Mouse (Mus musculus): ENCODE results near the gene Tarbp2.

The Tarbp2 gene

GRCm38 (mm10) chr15:102505073-102505769 is 12.8 kb upstream of the Tarbp2 start:
- DNase-seq (ENCODE audit: low read depth, low spot score), result no peak

- no peak for DNase-seq (ENCODE audit: low read depth, low spot score)
These were observed 12.1 kb upstream of the Tarbp2 start for GRCm38 (mm10) chr15:102505770-102506463.

GRCm38 (mm10) chr15:102506464-102506830 is 11.5 kb upstream of the Tarbp2 start:
- DNase-seq (ENCODE audit: low read depth, low spot score), result no peak

GRCm38 (mm10) chr15:102506864-102507263 is 11.1 kb upstream of the Tarbp2 start:
- no peak for DNase-seq (ENCODE audit: low read depth, low spot score)

DNA sequence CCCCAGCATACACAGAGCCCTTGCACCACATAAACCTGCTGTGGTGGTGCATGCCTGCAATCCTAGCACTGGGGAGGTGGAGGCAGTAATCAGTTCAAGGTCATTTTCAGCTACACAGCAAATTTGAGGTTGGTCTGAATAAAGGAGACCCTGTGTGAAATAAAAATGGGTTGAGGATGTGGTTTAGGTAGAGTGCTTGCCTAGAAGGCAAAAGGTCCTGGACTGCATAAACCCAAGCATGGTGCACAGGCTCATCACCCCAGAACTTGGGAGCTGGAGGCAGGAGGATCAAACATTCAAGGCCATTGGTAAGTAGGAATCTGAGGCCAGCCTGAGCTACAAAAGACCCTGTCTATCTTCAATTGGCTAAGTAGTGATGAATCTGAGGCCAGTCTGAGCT is 10.4 kb upstream of the Tarbp2 start:
- DNase-seq (ENCODE audit: low read depth, low spot score), result no peak

DNA sequence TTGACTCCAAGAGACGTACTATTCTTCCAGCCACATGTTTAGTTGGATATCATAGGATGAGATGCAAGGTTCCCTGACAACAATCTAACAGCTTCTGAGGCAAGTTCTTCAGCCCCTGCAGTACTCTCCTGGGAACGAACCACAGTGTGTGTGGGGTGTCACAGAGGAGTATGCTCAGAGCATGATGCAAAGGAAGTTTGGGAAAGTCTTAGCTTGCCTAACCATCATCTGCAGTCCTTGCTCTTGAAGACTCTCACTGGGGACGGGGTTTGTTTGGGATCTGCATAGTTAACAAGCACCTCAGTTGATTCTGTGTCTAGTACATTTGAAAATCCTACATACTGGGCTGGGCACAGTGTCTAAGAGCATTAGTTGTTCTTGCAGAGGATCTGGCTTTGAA is 9.7 kb upstream of the Tarbp2 start:
- no peak for DNase-seq (ENCODE audit: low read depth, low spot score)

DNA sequence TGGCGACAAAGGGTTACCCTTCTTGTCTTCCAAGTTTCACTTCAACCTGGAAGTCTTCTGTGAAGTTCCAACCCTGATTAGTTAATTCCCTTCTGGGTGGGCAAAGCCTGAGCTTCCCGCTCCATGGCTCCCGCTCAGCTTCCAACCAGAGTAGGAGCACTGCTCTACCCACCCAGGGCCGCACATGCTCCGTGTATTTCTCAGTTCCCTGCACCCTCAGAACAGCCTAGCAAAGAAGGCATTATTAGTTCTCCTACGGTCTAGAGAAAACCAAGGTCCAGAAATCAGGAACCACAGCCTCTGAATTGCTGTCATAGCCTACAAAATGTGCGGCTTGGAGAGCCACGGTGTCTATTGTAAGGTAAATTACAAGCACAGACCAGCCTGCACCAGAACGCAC is 7.9 kb upstream of the Tarbp2 start:
- no peak for DNase-seq (ENCODE audit: low read depth, low spot score)

DNA sequence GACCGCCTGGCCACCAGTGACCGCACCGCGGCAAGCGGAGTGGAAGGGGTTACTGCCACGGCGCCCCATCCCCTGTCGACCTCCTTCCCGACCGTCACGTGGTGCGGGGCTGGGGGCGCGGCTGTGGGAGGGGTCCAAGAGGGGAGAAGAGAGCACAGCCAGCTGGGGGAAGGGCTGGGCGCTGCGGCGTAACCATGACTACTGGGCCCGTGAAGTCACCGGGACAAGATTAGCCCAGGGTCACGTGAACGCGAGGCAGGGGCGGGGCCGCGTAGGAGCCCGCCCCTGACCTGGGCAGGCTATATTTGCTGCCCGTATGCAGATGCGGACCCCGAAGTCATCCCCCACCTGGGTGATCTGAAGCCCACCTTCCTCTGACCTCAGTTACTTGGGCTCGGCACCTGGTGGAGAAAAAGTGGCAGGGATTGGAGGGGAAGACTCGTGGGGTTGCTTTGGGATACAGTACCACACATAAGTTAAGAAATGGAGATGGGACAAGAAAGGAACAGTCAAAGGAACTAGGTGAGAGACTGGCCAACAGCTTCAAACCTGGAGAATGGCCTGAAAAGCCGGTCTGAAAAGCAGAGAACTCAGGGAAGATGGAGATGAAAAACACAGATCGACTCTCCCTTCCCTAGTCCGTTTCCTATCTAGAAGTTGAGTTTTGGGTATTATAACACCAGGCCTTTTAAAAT is 7.3 kb upstream of the Tarbp2 start:
- peak; percentile 74 for DNase-seq (ENCODE audit: low read depth, low spot score)

DNA sequence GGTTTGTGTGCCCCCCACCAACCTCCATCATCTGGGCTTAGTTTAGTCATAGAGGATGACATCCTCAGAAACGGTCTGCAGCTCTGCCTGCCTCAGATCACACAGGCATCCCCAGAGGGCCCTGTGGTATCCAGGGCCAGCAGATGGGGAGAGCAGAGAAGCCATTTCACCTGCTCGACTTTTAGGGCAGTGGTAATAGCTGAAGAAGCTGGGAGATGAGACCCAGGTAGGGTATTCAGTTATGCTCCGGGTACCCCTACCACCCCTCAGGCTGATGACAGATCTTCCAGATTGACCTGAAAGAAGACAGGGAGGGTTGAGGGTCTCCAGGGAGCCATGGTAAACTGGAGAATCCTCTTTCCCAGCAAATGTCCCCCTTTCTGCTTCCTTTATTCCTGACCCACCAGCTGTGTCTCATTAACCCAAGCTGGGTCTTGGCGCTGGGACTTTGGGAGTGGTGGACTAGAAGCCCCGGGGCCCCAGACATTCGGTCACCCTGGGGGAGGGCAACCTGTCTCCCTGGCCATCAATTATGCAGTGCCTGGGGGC is 6.6 kb upstream of the Tarbp2 start:
- DNase-seq (ENCODE audit: low read depth, low spot score), result no peak

- no peak for DNase-seq (ENCODE audit: low read depth, low spot score)
These were observed 6.0 kb upstream of the Tarbp2 start for GRCm38 (mm10) chr15:102512010-102512409.

GRCm38 (mm10) chr15:102512471-102512870 is 5.5 kb upstream of the Tarbp2 start:
- no peak for DNase-seq (ENCODE audit: low read depth, low spot score)

DNA sequence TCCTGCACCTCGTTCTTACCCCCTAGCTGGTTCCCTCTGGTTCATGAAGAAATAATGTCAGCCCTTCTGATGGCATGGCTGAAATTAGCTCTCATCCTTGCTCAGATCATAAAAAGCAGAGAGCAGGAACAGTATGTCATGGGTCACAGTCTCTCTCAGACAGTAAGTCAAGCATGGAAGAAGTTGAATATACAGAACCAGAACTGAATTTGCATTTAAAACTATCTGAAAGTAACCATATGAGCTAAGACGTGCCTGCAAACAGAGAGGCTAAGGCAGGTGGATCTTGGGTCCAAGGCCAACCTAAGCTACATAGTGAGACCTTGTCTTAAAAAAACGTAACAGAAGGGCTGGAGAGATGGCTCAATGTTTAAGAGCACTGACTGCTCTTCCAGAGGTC is 5.0 kb upstream of the Tarbp2 start:
- no peak for DNase-seq (ENCODE audit: low read depth, low spot score)

DNA sequence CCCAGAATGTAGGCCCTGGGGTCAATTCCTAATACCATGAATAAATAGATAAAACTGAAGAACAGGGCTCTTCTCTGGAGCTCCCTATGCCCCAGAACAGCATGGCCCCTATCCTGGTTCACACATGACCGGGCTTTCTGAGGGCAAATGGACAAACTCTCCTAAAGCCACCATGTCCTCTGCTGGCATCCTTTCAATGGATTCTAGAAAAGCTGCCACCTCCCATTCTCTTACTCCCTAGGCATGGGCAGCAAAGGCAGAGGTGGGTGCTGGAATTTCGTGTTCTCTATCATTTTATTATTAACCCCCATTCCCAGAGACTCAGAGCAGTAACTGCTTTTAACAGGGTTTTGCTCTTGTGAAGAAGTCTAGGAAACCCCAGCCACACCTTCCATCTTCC is 2.7 kb upstream of the Tarbp2 start:
- no peak for DNase-seq (ENCODE audit: low read depth, low spot score)

DNA sequence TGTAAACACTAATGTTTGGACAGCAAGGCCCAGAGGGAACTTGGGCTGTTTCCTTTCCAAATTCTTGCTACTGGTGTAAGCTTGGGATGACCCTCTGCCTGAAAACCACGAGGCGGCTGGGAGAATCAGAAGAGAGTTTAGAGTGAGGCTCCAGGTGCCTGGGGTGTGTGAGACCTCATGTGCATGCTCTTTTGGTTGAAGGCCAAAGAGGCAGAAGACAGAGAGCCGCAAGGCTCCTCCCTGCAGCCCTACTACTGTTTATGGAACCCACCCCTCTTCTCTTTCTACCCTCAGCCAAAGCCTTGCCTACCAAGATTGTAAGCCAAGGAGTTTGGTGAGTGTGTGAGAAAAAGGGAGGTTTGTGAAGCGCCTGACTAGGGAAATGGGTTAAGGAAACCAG is 2.2 kb upstream of the Tarbp2 start:
- DNase-seq (ENCODE audit: low read depth, low spot score), result no peak

- DNase-seq (ENCODE audit: low read depth, low spot score), result no peak
These were observed 1.7 kb upstream of the Tarbp2 start for GRCm38 (mm10) chr15:102516293-102516692.

DNA sequence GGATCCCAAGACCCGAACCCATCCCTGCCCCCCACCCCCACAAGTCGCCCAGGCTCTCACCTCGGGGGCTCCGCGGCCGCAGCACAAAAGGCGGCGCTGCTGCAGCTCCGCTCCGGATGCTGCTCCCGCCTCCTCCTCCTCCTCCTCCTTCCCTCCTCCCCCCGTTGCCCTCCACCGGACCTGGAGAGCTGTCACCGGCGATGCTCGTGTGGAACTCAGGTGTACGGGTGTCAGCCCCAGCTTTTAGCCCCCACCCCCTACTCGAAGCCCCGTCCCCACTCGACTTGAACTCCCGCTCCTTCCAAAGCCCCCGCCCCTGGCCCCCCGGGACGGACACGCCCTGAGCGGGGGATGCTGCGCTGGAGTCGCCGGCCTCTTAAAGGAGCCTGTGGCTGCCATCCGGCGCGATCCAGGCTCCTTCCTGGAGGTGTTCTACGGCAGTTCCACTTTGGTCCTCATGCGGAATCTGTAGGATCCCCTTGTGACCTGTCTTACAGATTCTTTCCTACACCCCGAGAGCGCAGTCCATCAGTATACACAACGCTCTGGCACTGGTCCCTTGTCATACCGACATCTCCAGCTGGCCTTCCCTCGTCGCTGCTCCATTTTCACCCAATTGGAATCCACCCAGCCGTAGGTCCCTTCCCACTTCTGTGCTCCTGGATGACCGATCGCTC is 1.1 kb upstream of the Tarbp2 start, which contains the start of gene Map3k12:
TSS of gene Map3k12 (minus strand) at position 337 of the 677 bp plus-strand sequence.
- DNase-seq (ENCODE audit: low read depth, low spot score), result peak; percentile 77

GRCm38 (mm10) chr15:102517631-102517975 is 389 bp upstream of the Tarbp2 start:
- DNase-seq (ENCODE audit: low read depth, low spot score), result no peak

DNA sequence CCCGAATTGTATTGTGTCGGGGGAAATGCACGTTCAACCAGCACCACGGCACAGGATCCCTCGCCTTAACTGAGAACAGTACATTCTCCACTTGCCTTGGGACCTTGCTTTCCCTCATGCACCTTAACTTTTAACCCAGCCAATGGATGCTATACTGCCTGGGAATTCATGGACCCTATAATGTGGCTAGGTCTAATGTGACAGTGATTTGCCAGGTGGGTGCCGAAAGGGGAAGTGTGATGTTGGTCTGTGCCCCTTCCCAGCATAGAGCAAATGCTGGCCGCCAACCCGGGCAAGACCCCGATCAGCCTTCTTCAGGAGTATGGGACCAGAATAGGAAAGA is 838 bp downstream of the Tarbp2 start:
- no peak for DNase-seq (ENCODE audit: low read depth, low spot score)

DNA sequence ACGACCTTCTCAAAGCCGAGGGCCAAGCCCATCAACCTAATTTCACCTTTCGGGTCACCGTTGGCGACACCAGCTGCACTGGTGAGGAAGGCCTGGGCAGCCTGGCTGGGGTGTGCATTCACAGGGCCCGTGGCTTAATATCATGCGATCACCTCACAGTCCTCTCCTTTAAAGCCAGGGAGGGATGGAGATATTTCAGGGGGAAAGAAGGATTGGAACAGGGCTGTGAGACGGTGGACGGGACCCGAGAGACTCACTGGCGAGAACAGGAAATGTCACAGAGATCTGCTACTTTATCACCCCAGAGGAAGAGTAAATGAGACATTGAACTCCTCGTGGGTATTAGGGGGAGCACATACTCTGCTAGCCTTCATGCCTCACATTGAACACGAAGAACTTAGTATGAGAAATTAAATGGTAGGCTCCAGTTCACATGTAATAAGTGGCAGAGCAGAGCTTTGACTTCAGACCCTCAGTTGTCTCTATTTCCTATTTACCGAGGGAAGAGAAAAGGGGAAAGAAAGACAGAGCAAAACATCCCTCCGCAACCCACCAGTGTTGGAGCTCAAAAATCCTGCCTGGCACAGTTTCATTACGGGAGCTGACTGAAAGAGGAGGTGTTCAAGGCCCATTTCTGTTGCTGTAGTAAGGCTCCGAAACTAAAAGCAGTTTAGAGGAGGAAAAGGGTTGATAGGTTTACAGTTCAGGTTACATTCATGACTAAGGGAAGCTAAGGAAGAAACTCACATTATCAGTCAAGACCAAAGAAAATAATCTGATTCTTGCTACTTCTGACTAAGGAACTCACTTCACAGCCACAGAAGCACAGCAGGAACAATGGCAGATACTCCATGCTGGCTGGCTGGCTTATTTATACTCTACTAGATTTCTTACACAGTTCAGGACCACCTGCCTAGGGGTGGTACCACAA is 1.5 kb downstream of the Tarbp2 start:
- no peak for DNase-seq (ENCODE audit: low read depth, low spot score)

GRCm38 (mm10) chr15:102520416-102520815 is 2.4 kb downstream of the Tarbp2 start:
- no peak for DNase-seq (ENCODE audit: low read depth, low spot score)

- DNase-seq (ENCODE audit: low read depth, low spot score), result no peak
These were observed 3.5 kb downstream of the Tarbp2 start for GRCm38 (mm10) chr15:102521480-102521879.
